Mouse (Mus musculus) C2C12 (cell line): ENCODE data around the gene Gemin8.

Experiments
- CTCF ChIP-seq: IDR thresholded peaks from one replicate; pipeline ENCODE4 v1.5.1; 2011; ENCODE audit not compliant: control insufficient read depth, insufficient read depth, insufficient read length
- MYOD1 ChIP-seq: IDR thresholded peaks from one replicate; pipeline ENCODE4 v1.6.1; 2011; ENCODE audit warnings: low read depth; ENCODE audit not compliant: control insufficient read depth, insufficient read length
- MYOG ChIP-seq: IDR thresholded peaks from one replicate; pipeline ENCODE4 v1.6.1; 2011; ENCODE audit not compliant: control insufficient read depth, insufficient read length; ENCODE audit errors: extremely low read depth
- USF1 ChIP-seq: IDR thresholded peaks from one replicate; pipeline ENCODE4 v1.6.1; 2011; ENCODE audit warnings: low read depth, mild to moderate bottlenecking, control low read depth, moderate library complexity

- TF ChIP-seq MYOG (no peak), CTCF (no peak), MYOD1 (no peak), USF1 (no peak)
Measured at GRCm38 (mm10) chrX:166216248-166216647, 46.0 kb downstream of the Gemin8 start.
